Mouse (Mus musculus): ENCODE measurements around the gene Ctbp2. TPM values are rescaled to one million over a fixed set of nuclear protein-coding genes. Genes with fewer than 3 reads are reported as not detected.

Gene Ctbp2
- polyA plus RNA-seq, 1 experiment = 43.2 TPM

GRCm38 (mm10) chr7:133050681-133051080, 73.5 kb downstream of the Ctbp2 start:
- H3K36me3 ChIP-seq (ENCODE audit: control insufficient read depth, insufficient read depth) = peaks cover 19% of the 10 kb centered on the region
- TF ChIP-seq MAX (IDR thresholded peaks at IDR 0.05) (no peak), FOSL1 (IDR thresholded peaks at IDR 0.05; ENCODE audit: insufficient read depth, low read length, poor library complexity, severe bottlenecking) (no peak), CTCF (IDR thresholded peaks at IDR 0.05; ENCODE audit: control insufficient read depth, insufficient read depth, insufficient read length) (no peak), MYOG (IDR thresholded peaks at IDR 0.05; ENCODE audit: control insufficient read depth, extremely low read depth, insufficient read length) (no peak), USF1 (IDR thresholded peaks at IDR 0.05; ENCODE audit: low read depth) (no peak), MYOD1 (IDR thresholded peaks at IDR 0.05; ENCODE audit: control insufficient read depth, insufficient read length, low read depth) (no peak), CEBPB (IDR thresholded peaks at IDR 0.05; ENCODE audit: low read depth) (no peak)
- H3ac ChIP-seq (ENCODE audit: control insufficient read depth, insufficient read length, low read depth) = no peak overlapping the region
- H3K79me3 ChIP-seq (ENCODE audit: low read depth) = peaks cover 34% of the 10 kb centered on the region
- H3K4me3 ChIP-seq (ENCODE audit: insufficient read depth, poor library complexity, severe bottlenecking) = no peak overlapping the region
- no peaks in the 10 kb centered on the region for H3K27me3 ChIP-seq (ENCODE audit: control insufficient read depth, insufficient read depth, insufficient read length)
- H3K79me2 ChIP-seq (ENCODE audit: control insufficient read depth, insufficient read depth) = peaks cover 94% of the 10 kb centered on the region

GRCm38 (mm10) chr7:133048085-133048630, 76.0 kb downstream of the Ctbp2 start:
- Histone ChIP-seq H3K4me3 (ENCODE audit: insufficient read depth, poor library complexity, severe bottlenecking) (no peak overlapping the region), H3K36me3 (ENCODE audit: control insufficient read depth, insufficient read depth) (peaks cover 17% of the 10 kb centered on the region), H3K27me3 (ENCODE audit: control insufficient read depth, insufficient read depth, insufficient read length) (no peaks in the 10 kb centered on the region), H3K79me2 (ENCODE audit: control insufficient read depth, insufficient read depth) (peaks cover 88% of the 10 kb centered on the region), H3ac (ENCODE audit: control insufficient read depth, insufficient read length, low read depth) (no peak overlapping the region), H3K79me3 (ENCODE audit: low read depth) (peaks cover 34% of the 10 kb centered on the region)
- TF ChIP-seq CTCF (IDR thresholded peaks at IDR 0.05; ENCODE audit: control insufficient read depth, insufficient read depth, insufficient read length) = no peak
- no peak for TF ChIP-seq MYOG (IDR thresholded peaks at IDR 0.05; ENCODE audit: control insufficient read depth, extremely low read depth, insufficient read length)
- TF ChIP-seq CEBPB (IDR thresholded peaks at IDR 0.05; ENCODE audit: low read depth) = no peak
- no peak for TF ChIP-seq MYOD1 (IDR thresholded peaks at IDR 0.05; ENCODE audit: control insufficient read depth, insufficient read length, low read depth)
- no peak for TF ChIP-seq MAX (IDR thresholded peaks at IDR 0.05)

GRCm38 (mm10) chr7:133047287-133047686, 76.9 kb downstream of the Ctbp2 start:
- H3ac ChIP-seq (ENCODE audit: control insufficient read depth, insufficient read length, low read depth) = no peak overlapping the region
- H3K79me2 ChIP-seq (ENCODE audit: control insufficient read depth, insufficient read depth) = peaks cover 79% of the 10 kb centered on the region
- H3K36me3 ChIP-seq (ENCODE audit: control insufficient read depth, insufficient read depth) = peaks cover 21% of the 10 kb centered on the region
- H3K4me3 ChIP-seq (ENCODE audit: insufficient read depth, poor library complexity, severe bottlenecking) = no peak overlapping the region
- H3K79me3 ChIP-seq (ENCODE audit: low read depth) = peaks cover 29% of the 10 kb centered on the region
- H3K27me3 ChIP-seq (ENCODE audit: control insufficient read depth, insufficient read depth, insufficient read length) = no peaks in the 10 kb centered on the region
- TF ChIP-seq CEBPB (IDR thresholded peaks at IDR 0.05; ENCODE audit: low read depth) (no peak), MYOD1 (IDR thresholded peaks at IDR 0.05; ENCODE audit: control insufficient read depth, insufficient read length, low read depth) (no peak)

DNA sequence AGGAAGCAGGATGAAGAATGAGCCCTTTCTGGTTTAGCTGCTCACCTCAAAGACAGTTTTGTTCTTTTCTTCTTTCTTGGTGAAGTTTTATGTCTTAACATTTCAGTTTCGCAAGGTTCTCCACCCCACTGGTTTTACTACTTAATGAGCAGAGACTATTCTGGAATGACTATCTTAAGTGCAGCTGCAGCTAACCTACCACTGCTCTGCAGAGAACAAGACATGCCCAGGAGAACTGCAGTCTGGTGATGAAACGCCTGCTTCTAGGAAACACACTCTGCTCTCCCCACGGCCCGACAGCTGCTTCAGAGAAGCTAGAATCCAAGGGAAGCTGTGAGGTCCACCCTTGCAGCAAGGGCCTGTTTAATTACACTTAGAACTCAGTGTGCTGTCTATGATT, 79.4 kb downstream of the Ctbp2 start:
- H3K27me3 ChIP-seq (ENCODE audit: control insufficient read depth, insufficient read depth, insufficient read length) = no peaks in the 10 kb centered on the region
- TF ChIP-seq CEBPB (IDR thresholded peaks at IDR 0.05; ENCODE audit: low read depth) (no peak), MAX (IDR thresholded peaks at IDR 0.05) (no peak), MYOG (IDR thresholded peaks at IDR 0.05; ENCODE audit: control insufficient read depth, extremely low read depth, insufficient read length) (no peak), FOSL1 (IDR thresholded peaks at IDR 0.05; ENCODE audit: insufficient read depth, low read length, poor library complexity, severe bottlenecking) (no peak), MYOD1 (IDR thresholded peaks at IDR 0.05; ENCODE audit: control insufficient read depth, insufficient read length, low read depth) (no peak), CTCF (IDR thresholded peaks at IDR 0.05; ENCODE audit: control insufficient read depth, insufficient read depth, insufficient read length) (no peak), USF1 (IDR thresholded peaks at IDR 0.05; ENCODE audit: low read depth) (no peak)

GRCm38 (mm10) chr7:133041784-133042183, 82.4 kb downstream of the Ctbp2 start:
- TF ChIP-seq USF1 (IDR thresholded peaks at IDR 0.05; ENCODE audit: low read depth) = no peak
- no peak for TF ChIP-seq MYOG (IDR thresholded peaks at IDR 0.05; ENCODE audit: control insufficient read depth, extremely low read depth, insufficient read length)

More for the DNA sequence above, 79.4 kb downstream of the Ctbp2 start:
- Histone ChIP-seq H3K36me3 (ENCODE audit: control insufficient read depth, insufficient read depth) (peaks cover 21% of the 10 kb centered on the region), H3K79me2 (ENCODE audit: control insufficient read depth, insufficient read depth) (peaks cover 74% of the 10 kb centered on the region), H3ac (ENCODE audit: control insufficient read depth, insufficient read length, low read depth) (no peak overlapping the region), H3K79me3 (ENCODE audit: low read depth) (peaks cover 21% of the 10 kb centered on the region), H3K4me3 (ENCODE audit: insufficient read depth, poor library complexity, severe bottlenecking) (no peak overlapping the region)

GRCm38 (mm10) chr7:133040688-133041345, 83.3 kb downstream of the Ctbp2 start:
- TF ChIP-seq CEBPB (IDR thresholded peaks at IDR 0.05; ENCODE audit: low read depth) = no peak
- no peak for TF ChIP-seq CTCF (IDR thresholded peaks at IDR 0.05; ENCODE audit: control insufficient read depth, insufficient read depth, insufficient read length)
- TF ChIP-seq MAX (IDR thresholded peaks at IDR 0.05) = no peak
- no peak for TF ChIP-seq MYOG (IDR thresholded peaks at IDR 0.05; ENCODE audit: control insufficient read depth, extremely low read depth, insufficient read length)
- TF ChIP-seq FOSL1 (IDR thresholded peaks at IDR 0.05; ENCODE audit: insufficient read depth, low read length, poor library complexity, severe bottlenecking) = no peak
- Histone ChIP-seq H3K4me3 (ENCODE audit: insufficient read depth, poor library complexity, severe bottlenecking) (no peak overlapping the region), H3ac (ENCODE audit: control insufficient read depth, insufficient read length, low read depth) (no peak overlapping the region), H3K27me3 (ENCODE audit: control insufficient read depth, insufficient read depth, insufficient read length) (no peaks in the 10 kb centered on the region), H3K79me3 (ENCODE audit: low read depth) (peaks cover 16% of the 10 kb centered on the region), H3K36me3 (ENCODE audit: control insufficient read depth, insufficient read depth) (peaks cover 15% of the 10 kb centered on the region), H3K79me2 (ENCODE audit: control insufficient read depth, insufficient read depth) (peaks cover 68% of the 10 kb centered on the region)

More at GRCm38 (mm10) chr7:133041784-133042183, 82.4 kb downstream of the Ctbp2 start:
- Histone ChIP-seq H3ac (ENCODE audit: control insufficient read depth, insufficient read length, low read depth) (no peak overlapping the region), H3K36me3 (ENCODE audit: control insufficient read depth, insufficient read depth) (peaks cover 18% of the 10 kb centered on the region), H3K4me3 (ENCODE audit: insufficient read depth, poor library complexity, severe bottlenecking) (no peak overlapping the region), H3K79me2 (ENCODE audit: control insufficient read depth, insufficient read depth) (peaks cover 69% of the 10 kb centered on the region), H3K27me3 (ENCODE audit: control insufficient read depth, insufficient read depth, insufficient read length) (no peaks in the 10 kb centered on the region), H3K79me3 (ENCODE audit: low read depth) (peaks cover 20% of the 10 kb centered on the region)
